Mouse (Mus musculus) adrenal gland, postnatal 0 days (tissue): Measurements from ENCODE around the gene Gm49392. TPM values are rescaled to one million over a fixed set of nuclear protein-coding genes. Genes with fewer than 3 reads are reported as not detected.

Experiments
- polyA plus RNA-seq: library from polyadenylated mRNA; unstranded; fragments of >200 nt; fragmentation: Nextera tagmentation; extraction: Ambion mirVana; gene quantifications from 2 replicates; pipeline ENCODE4 v1.2.1, GENCODE M21; 2015

Gene Gm49392
- 0.18 and 0.98 TPM in 2 replicates for polyA plus RNA-seq

DNA sequence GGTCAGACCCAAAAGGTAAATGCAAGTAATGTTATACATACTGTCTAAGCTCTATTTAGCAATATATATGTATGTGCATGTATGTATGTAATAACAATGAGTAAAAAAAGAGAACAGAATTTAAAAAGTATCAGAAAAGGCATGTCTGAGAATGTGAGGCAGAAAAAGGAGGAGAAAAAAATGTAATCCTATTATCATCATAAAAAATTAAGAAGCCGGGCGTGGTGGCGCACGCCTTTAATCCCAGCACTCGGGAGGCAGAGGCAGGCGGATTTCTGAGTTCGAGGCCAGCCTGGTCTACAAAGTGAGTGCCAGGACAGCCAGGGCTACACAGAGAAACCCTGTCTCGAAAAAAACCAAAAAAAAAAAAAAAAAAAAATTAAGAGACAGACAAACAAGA is at the start of gene Gm49392:
Gene Gm49392 (minus strand): TSS at position 101 of the 400 bp plus-strand sequence.

DNA sequence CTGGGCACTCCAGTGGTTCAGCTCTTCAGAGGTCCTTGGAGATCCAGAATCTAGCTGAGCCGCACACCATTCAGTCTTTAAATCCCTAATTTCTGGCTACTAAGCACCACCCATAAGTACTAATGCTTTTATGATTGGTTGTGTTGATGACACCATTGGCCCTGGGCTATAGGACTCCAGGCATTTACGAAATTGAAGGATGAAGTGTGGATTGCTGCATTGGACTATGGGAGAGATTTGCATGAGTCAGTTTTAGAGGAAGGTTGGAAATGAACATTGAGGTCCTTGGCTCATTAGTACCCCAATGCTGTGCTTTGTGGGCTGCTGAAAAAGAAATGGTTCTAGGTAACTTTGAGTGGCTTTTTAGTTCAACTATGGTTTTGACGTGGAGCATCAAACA is 45.2 kb upstream of the Gm49392 start, which contains the start of gene Tpbpa:
Gene Tpbpa (minus strand): TSS at position 101 of the 400 bp plus-strand sequence.

DNA sequence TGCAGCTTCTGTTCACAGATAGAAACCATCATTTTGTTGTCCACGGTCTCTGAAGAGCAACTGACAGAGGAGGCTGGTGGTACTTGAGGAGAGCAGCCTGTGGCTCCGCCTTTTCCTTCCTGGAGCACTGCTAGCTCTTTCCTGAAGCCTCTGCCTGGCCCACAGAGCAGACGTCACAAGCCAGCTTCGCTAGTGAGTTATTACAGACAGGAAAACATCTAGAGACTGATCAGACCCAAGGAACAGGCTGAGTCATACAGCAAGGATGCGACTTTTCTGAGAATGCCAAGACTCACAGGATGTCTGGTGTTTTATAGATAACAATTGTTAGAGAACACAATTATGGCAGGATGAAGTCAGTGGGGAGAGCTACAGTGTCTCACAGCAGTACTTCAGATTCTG is 39.8 kb upstream of the Gm49392 start, which contains the start of the genes Gm49391 and Ctla2a:
Gene Gm49391 (minus strand): TSS at position 72 of the 402 bp plus-strand sequence.
Gene Ctla2a (minus strand): TSS at position 126 of the 402 bp plus-strand sequence.

DNA sequence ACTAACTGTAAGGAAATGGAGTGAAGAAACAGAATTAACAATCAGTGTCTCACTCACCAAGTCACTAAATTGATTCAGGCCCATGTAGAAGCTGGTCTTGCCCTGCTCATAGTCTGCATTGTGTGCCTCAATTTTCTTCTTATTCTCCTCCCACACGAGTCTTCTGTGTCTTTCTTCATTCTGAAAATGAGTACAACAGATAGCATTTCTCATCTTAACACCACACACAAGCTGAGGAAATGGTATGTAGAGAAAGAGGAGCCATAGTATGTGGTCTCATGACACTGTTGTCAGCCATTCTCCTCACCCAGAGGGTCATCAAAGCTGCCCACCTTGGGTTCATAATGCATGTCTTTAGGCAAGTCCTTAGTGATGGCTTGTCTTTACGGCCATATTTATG is 38.8 kb upstream of the Gm49392 start, which contains the start of gene Gm49393:
Gene Gm49393 (minus strand): TSS at position 101 of the 400 bp plus-strand sequence.

DNA sequence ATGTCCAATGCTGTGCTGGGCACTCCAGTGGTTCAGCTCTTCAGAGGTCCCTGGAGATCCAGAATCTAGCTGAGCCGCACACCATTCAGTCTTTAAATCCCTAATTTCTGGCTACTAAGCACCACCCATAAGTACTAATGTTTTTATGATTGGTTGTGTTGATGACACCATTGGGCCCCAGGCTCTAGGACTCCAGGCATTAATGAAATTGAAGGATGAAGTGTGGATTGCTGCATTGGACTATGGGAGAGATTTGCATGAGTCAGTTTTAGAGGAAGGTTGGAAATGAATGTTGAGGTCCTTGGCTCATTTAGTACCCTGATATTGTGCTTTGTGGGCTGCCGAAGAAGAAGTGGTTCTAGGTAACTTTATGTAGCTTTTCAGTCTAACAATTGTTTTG is 8.1 kb upstream of the Gm49392 start, which contains the start of gene Tpbpb:
Gene Tpbpb (minus strand): TSS at position 101 of the 400 bp plus-strand sequence.

DNA sequence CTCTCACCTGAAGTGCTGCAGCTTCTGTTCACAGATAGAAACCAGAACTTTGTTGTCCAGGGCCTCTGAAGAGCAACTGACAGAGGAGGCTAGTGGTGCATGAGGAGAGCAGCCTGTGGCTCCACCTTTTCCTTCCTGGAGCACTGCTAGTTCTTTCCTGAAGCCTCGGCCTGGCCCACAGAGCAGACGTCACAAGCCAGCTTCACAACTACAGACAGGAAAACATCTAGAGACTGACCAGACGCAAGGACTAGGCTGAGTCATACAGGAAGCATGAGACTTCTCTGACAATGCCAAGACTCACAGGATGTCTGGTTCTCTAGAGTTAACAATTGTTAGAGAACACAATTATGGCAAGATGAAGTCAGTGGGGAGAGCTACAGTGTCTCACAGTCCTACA is 634 bp upstream of the Gm49392 start, which contains the start of gene Ctla2b:
Gene Ctla2b (minus strand): TSS at position 120 of the 400 bp plus-strand sequence.

DNA sequence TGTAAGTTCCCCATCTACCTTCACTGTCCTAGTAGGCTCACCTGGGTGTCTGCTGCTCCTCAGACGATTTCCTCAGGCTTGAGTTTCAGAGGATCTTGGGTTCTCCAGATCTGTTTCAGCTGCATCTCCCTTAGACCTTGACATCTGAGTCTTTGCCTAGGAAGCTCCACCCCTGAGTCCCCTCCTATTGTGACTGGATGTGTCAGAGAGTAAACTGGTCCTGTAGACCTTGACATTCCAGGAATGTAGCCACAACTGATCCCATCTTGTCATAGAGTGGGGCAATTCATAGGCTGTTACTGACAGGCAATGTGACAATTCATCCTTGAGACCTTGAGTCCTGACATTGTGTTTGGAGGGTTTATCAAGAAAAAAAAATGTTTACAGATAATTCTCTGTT is 32.4 kb downstream of the Gm49392 start, which contains the start of gene 4930486L24Rik:
Gene 4930486L24Rik (minus strand): TSS at position 195 of the 400 bp plus-strand sequence.

DNA sequence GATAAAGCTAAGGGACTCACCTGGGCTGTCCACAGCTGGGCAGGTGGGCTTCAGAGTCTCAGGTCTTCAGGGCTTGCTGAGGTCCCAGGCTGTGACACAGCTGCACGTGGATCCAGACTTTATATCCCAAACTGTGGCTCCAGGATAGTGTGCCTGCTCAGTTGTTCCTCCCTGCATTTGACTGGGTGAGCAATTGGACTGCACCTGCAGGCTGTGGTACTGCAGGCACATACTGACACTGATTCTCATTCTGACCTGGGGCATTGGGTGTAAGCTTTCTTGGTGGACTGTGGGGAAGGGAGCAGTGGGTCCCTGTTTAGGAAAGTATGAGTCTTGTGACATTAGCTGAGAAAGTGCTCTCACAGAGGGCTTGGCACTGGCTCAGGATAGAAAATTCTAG is 93.9 kb downstream of the Gm49392 start, which contains the start of gene Ctsll3:
Gene Ctsll3 (minus strand): TSS at position 101 of the 400 bp plus-strand sequence.

Other genes starting within 250 kb of the Gm49392 start
- gene BC051665, start 110.5 kb downstream of the Gm49392 start, polyA plus RNA-seq, result not detected in 2 replicates
- gene Ctsll3, start 94.0 kb downstream of the Gm49392 start, polyA plus RNA-seq, result not detected in 2 replicates
- 18.6 and 26.2 TPM in 2 replicates for gene 4930486L24Rik, start 32.4 kb downstream of the Gm49392 start, polyA plus RNA-seq
- 7.7 and 9.6 TPM in 2 replicates for gene Ctla2b, start 553 bp upstream of the Gm49392 start, polyA plus RNA-seq
- not detected in 2 replicates for gene Tpbpb, start 8.0 kb upstream of the Gm49392 start, polyA plus RNA-seq
- gene Gm49393, start 38.7 kb upstream of the Gm49392 start, polyA plus RNA-seq, result 1.2 and 4.2 TPM in 2 replicates
- gene Gm49391, start 39.7 kb upstream of the Gm49392 start, polyA plus RNA-seq, result 4.2 and 7.7 TPM in 2 replicates
- 81.0 and 90.9 TPM in 2 replicates for gene Ctla2a, start 39.7 kb upstream of the Gm49392 start, polyA plus RNA-seq
- gene Tpbpa, start 45.1 kb upstream of the Gm49392 start, polyA plus RNA-seq, result not detected in 2 replicates
- 0.17 and 0.19 TPM in 2 replicates for gene Ctsj, start 109.1 kb upstream of the Gm49392 start, polyA plus RNA-seq
- gene Ctsq, start 143.7 kb upstream of the Gm49392 start, polyA plus RNA-seq, result not detected in 2 replicates